Mouse (Mus musculus) midbrain, embryonic 16.5 days (tissue): ENCODE data around the gene Dpf1. TPM values are rescaled to one million over a fixed set of nuclear protein-coding genes. Genes with fewer than 3 reads are reported as not detected.

ENCODE experiments used
- ATAC-seq: fragments of 200-750 bp; cut with Nextera tagmentation; 2 replicates; pipeline ENCODE4 v1.8.0; 2017; ENCODE audit warnings: moderate TSS enrichment
- H3K27ac ChIP-seq: fragments of 300-500 bp; sonication (generic); 2 replicates; pipeline ENCODE4 v1.5.1; 2014; ENCODE audit warnings: mild to moderate bottlenecking, low read length, mixed read lengths
- H3K27me3 ChIP-seq: fragments of 300-500 bp; sonication (generic); 2 replicates; pipeline ENCODE4 v1.6.1; 2014; ENCODE audit warnings: low read depth, low read length, mixed read lengths; ENCODE audit not compliant: control insufficient read depth, insufficient read depth
- H3K36me3 ChIP-seq: fragments of 300-500 bp; sonication (generic); 2 replicates; pipeline ENCODE4 v1.6.1; 2014; ENCODE audit warnings: mild to moderate bottlenecking, low read length, moderate library complexity, mixed read lengths; ENCODE audit not compliant: control insufficient read depth, insufficient read depth
- H3K4me1 ChIP-seq: fragments of 300-500 bp; sonication (generic); 2 replicates; pipeline ENCODE4 v1.6.1; 2014; ENCODE audit warnings: mild to moderate bottlenecking, low read length, mixed read lengths; ENCODE audit not compliant: control insufficient read depth, insufficient read depth
- H3K4me2 ChIP-seq: fragments of 300-500 bp; sonication (generic); 2 replicates; pipeline ENCODE4 v1.6.1; 2014; ENCODE audit warnings: mild to moderate bottlenecking, low read length, mixed read lengths
- H3K4me3 ChIP-seq: fragments of 300-500 bp; sonication (generic); 2 replicates; pipeline ENCODE4 v1.5.1; 2014; ENCODE audit warnings: low read depth, mild to moderate bottlenecking, low read length, moderate library complexity, mixed read lengths
- H3K9ac ChIP-seq: fragments of 300-500 bp; sonication (generic); 2 replicates; pipeline ENCODE4 v1.6.1; 2014; ENCODE audit warnings: low read depth, low read length, mixed read lengths
- H3K9me3 ChIP-seq: fragments of 300-500 bp; sonication (generic); replicated peaks from 2 replicates; pipeline ENCODE4 v1.6.1; 2014; ENCODE audit warnings: mild to moderate bottlenecking, low read length, mixed read lengths; ENCODE audit not compliant: control insufficient read depth, poor library complexity, severe bottlenecking
- WGBS: fragments of 180-500 bp; shearing (Covaris S2); extraction: QIAGEN DNeasy Blood & Tissue Kit; methylation state at CpG from one replicate; pipeline ENCODE4 v1.1.7; 2014; 5-methylcytosine and 5-hydroxymethylcytosine counted together
- polyA plus RNA-seq: library from polyadenylated mRNA; unstranded; fragments of >200 nt; fragmentation: Nextera tagmentation; extraction: Ambion mirVana; gene quantifications from 2 replicates; pipeline ENCODE4 v1.2.1, GENCODE M21; 2015

Dpf1 gene
- polyA plus RNA-seq = 223 and 226 TPM in 2 replicates

DNA sequence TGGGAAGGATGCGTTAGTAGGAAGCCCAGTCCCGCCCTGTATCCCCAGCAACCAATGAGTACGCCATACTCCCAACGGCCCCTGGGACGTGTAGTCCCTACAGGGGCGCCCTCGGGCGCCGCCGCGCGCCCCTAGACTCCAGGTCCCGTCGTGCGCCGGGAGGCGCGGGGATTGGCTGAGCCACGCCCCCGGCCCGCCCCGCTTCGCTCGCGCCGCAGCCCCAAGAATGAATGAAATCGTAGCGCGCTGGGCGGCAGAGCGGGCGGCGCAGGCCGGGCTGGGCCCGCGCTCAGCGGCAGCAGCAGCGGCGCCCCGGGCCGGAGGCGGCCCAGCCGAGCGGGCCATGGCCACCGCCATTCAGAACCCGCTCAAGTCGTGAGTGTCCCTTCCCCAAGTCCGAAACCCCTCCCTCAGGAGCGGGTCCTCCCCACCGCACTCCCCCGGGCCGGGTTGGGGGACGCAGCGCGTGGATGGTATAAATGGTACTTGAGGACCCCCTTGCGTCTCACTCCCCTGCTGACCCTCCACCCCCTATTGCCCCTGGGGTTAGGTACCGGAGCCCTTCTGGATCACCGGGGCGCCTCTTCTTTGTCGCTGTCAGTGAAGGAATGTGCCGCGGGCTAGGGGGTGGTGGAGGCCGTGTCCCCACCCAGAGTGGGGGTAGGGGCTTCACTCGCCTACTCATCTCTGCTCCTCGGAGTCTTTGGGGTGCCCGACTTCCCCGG, at the start of gene Dpf1:
Dpf1 (plus strand) TSS at position 214 of the 725 bp plus-strand sequence.
- Histone ChIP-seq H3K4me3 (peak within 1 kb of the TSS; percentile 59), H3K27ac (peak within 1 kb of the TSS; percentile 91), H3K9me3 (no peaks in the 10 kb centered on the region), H3K36me3 (no peaks in the 10 kb centered on the region), H3K9ac (peak within 1 kb of the TSS; percentile 81), H3K4me1 (peaks cover 25% of the 10 kb centered on the region), H3K4me2 (peak within 1 kb of the TSS; percentile 96), H3K27me3 (no peaks in the 10 kb centered on the region)
- under 1% methylated on average over 50 of the region's 67 CpGs for WGBS
- peak; percentile 90 for ATAC-seq

DNA sequence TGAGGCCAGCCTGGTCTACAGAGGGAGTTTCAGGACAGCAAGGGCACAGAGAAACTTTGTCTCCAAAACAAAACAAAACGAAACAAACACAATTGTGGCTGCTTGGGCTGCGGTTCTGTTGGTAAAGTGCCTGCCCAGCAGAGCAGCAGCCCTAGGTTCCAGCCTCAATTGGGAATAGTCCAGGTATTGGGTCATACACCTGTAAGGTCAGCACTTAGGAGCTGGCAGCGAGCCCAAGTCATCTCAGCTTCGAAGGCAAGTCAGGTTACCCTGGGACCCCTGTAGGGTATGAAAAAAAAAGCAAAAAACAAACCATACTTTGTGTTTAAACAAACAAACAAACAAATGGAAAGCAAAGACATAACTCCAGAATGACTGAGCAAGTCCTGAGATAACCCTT, 47.9 kb upstream of the Dpf1 start:
- Histone ChIP-seq H3K27me3 (no peaks in the 10 kb centered on the region), H3K4me2 (no peak overlapping the region), H3K4me1 (no peaks in the 10 kb centered on the region; the same call in 1 of the 2 replicates), H3K27ac (no peak overlapping the region), H3K9me3 (no peaks in the 10 kb centered on the region), H3K36me3 (no peaks in the 10 kb centered on the region), H3K9ac (no peak overlapping the region), H3K4me3 (no peak overlapping the region)
- WGBS = 88% methylated on average over 4 of the region's 4 CpGs
- ATAC-seq = no peak

DNA sequence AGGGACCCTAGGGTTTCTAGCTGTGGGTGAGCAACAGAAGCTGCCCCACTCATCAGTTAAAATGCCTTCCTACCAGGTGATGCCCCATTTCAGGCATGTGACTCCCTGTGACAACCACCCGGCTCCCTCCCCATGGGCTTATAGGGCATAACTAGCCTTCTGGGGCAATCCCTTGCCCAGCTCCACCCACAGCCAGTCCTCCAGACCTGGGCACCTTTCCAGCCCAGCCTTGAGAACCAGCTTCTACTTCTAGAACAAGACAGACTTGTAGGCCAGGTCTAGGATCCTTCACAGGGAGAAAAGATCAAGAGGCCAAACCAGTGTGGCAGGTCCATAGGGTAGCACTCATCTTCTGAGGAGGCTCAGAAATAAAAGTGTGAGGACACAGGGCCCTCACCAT, 46.4 kb upstream of the Dpf1 start:
- no peaks in the 10 kb centered on the region for H3K9me3 ChIP-seq
- no peak overlapping the region for H3K4me2 ChIP-seq
- no peaks in the 10 kb centered on the region; the same call in 1 of the 2 replicates for H3K4me1 ChIP-seq
- H3K27me3 ChIP-seq = no peaks in the 10 kb centered on the region
- no peak overlapping the region for H3K4me3 ChIP-seq
- no peak overlapping the region for H3K9ac ChIP-seq
- H3K27ac ChIP-seq = no peak overlapping the region
- WGBS = 95% methylated on average over 1 of the region's 1 CpGs
- no peak for ATAC-seq
- H3K36me3 ChIP-seq = no peaks in the 10 kb centered on the region

DNA sequence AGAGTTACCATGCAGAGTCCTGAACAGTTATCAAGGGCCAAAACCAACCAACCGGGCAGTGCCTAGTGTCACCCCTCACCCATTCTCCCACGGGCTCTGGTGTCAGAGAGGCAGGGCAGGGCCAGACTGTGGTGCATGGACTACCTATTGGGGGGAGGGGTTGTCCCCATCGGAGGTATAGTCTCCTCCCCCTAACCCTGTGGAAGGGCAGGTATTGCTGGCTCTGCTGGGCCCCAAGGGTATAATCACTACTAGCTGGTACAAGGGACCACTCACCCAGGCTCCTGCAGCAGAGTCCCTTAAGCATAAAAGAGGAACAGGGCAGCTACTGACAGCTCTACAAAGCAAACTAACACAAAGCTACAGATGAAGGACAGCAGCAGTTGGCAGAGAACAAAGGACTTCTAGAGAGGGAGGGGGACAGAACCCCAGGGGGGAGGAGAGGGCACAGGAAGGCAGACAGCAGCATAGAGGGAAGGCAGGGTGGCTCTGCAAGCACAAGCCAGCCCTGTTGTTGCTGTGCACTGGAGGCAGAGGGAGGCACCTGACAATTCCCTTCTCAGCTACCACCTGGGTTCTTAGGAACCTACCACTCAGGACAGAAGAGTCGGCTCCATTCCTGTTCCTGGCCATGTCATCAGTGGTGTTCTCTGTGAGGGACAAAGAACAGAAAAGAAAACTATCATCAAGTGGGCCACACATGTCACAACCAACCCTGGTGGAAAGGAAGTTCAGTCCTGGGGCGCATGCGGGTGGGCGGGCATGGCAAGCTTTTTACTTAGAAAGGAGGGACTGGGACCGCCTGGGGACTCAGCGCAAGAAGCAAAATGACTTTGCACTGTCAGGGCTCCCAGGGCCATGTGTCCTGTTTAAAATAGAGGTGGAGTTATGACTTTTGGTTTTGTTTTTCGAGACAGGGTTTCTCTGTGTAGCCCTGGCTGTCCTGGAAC, 43.7 kb upstream of the Dpf1 start:
- WGBS = 68% methylated on average over 10 of the region's 10 CpGs
- Histone ChIP-seq H3K4me3 (no peak overlapping the region), H3K36me3 (no peaks in the 10 kb centered on the region), H3K9me3 (no peaks in the 10 kb centered on the region), H3K9ac (no peak overlapping the region), H3K4me1 (no peaks in the 10 kb centered on the region; the same call in 1 of the 2 replicates), H3K4me2 (no peak overlapping the region), H3K27me3 (no peaks in the 10 kb centered on the region), H3K27ac (no peak overlapping the region)
- ATAC-seq = no peak

DNA sequence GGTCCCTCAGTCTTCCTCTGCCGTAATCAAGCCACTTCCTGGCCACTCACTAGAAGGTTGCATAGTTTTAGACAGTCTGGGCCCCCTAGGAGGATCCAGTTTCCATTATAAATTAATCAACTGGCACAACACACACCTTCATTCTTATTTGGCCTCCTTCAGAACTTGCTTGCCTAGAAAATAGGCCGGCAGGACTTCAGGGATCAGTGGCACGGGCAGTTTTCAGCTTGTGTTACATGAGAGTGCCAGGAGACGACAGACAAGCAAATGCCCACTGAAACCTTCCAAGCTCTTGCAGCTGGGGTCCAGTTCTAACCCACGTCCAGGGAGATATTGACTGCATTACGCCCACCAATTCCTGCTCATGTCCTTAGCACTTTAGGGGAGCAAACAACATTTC, 41.6 kb upstream of the Dpf1 start:
- H3K27me3 ChIP-seq = no peaks in the 10 kb centered on the region
- no peaks in the 10 kb centered on the region; the same call in 1 of the 2 replicates for H3K4me1 ChIP-seq
- no peak overlapping the region for H3K27ac ChIP-seq
- no peak overlapping the region for H3K4me2 ChIP-seq
- WGBS = 88% methylated on average over 6 of the region's 6 CpGs
- no peak for ATAC-seq
- H3K36me3 ChIP-seq = no peaks in the 10 kb centered on the region
- no peak overlapping the region for H3K4me3 ChIP-seq
- H3K9ac ChIP-seq = no peak overlapping the region
- H3K9me3 ChIP-seq = no peaks in the 10 kb centered on the region

DNA sequence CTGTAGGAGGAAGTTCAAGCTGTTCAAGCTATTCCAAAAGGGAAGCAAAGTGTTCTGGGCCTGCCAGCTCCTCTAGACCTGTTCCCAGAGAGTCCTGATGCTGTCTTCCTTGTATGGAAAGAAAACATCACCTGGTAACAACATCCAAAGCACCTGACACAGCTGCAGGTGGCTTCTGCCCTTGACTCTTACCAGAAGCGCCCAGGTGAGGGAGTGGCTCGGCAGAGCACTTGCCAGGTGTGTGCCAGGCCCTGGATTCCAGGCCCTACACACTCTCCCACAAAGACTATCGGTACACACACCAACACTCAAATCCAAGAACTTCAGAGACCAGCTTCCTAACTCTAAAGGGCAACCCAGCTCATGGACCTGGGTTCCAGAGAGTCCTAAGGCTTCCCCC, 39.9 kb upstream of the Dpf1 start:
- no peaks in the 10 kb centered on the region for H3K9me3 ChIP-seq
- no peak overlapping the region for H3K27ac ChIP-seq
- no peak for ATAC-seq
- H3K4me3 ChIP-seq = no peak overlapping the region
- H3K27me3 ChIP-seq = no peaks in the 10 kb centered on the region
- no peaks in the 10 kb centered on the region; the same call in 1 of the 2 replicates for H3K4me1 ChIP-seq
- no peaks in the 10 kb centered on the region for H3K36me3 ChIP-seq
- H3K9ac ChIP-seq = no peak overlapping the region
- 89% methylated on average over 3 of the region's 3 CpGs for WGBS
- H3K4me2 ChIP-seq = no peak overlapping the region

DNA sequence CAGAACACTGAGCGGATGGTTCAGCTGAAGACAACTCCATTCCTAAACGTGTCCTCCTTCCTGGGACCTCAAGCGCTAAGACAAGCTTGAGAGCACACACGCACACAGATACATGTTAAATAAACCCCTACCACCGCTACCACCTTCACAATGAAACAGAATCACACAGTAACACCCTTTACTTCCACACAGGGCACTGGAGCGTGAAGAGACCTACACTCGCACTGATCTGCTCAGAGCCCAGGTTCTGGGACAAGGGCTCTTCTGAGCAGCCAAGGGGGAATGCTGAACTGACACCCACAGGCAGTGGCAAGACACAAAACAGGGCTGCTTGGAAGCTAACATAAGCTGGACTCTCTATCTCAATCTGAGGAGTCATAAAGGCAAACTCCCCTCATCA, 38.1 kb upstream of the Dpf1 start:
- H3K4me1 ChIP-seq = no peaks in the 10 kb centered on the region
- H3K27me3 ChIP-seq = no peaks in the 10 kb centered on the region
- ATAC-seq = no peak
- H3K9me3 ChIP-seq = no peaks in the 10 kb centered on the region
- H3K4me3 ChIP-seq = no peak overlapping the region
- H3K27ac ChIP-seq = no peak overlapping the region
- 74% methylated on average over 7 of the region's 7 CpGs for WGBS
- no peak overlapping the region for H3K9ac ChIP-seq
- no peak overlapping the region for H3K4me2 ChIP-seq
- H3K36me3 ChIP-seq = no peaks in the 10 kb centered on the region

DNA sequence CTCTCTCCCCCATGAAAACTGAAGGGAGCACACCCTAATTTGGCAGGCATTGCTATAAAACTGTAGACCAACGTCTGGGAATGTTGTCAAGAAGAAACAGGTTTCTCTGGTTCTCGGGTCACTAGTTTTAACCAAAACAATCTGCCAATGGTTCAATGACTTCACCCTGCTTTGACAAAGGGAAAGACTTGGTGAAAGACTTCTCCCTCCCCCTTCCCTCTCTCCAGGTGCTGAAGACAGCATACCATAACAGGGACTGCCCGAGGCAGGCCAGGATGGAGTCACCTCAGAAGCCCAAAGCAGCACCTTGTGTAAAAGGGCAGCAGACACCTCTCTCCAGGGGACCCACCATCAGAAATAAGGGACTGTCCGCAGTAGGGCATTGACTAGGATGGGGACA, 36.8 kb upstream of the Dpf1 start:
- no peak for ATAC-seq
- H3K4me2 ChIP-seq = no peak overlapping the region
- H3K4me3 ChIP-seq = no peak overlapping the region
- no peak overlapping the region for H3K9ac ChIP-seq
- H3K4me1 ChIP-seq = no peaks in the 10 kb centered on the region
- H3K27ac ChIP-seq = no peak overlapping the region
- no peaks in the 10 kb centered on the region for H3K36me3 ChIP-seq
- H3K9me3 ChIP-seq = no peaks in the 10 kb centered on the region
- H3K27me3 ChIP-seq = no peaks in the 10 kb centered on the region
- WGBS = 53% methylated on average over 4 of the region's 4 CpGs

DNA sequence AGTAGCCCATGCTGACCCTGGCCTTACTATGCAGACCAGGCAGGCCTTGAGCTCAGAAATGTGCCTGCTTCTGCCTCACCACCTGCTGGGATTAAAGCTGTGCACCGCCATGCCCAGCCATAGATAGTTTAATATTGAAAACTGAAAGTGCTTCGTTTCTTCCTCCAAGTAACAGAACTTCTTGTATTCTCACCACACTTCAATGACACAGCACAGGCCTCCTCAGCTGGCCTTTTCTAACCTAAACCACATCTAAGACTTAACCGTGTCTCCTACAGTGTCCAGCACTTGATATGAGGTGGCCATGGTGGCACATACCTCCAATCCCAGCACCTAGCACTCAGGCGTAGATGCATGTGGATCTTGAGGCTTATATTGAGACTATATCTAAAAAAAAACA, 33.3 kb upstream of the Dpf1 start:
- no peaks in the 10 kb centered on the region for H3K9me3 ChIP-seq
- H3K4me1 ChIP-seq = no peaks in the 10 kb centered on the region
- H3K27ac ChIP-seq = no peak overlapping the region
- no peak overlapping the region for H3K4me2 ChIP-seq
- no peaks in the 10 kb centered on the region for H3K36me3 ChIP-seq
- H3K9ac ChIP-seq = no peak overlapping the region
- H3K4me3 ChIP-seq = no peak overlapping the region
- H3K27me3 ChIP-seq = no peaks in the 10 kb centered on the region
- ATAC-seq = no peak
- 84% methylated on average over 4 of the region's 4 CpGs for WGBS
